Mouse (Mus musculus) forebrain, postnatal 0 days (tissue): ENCODE data around the gene Syt9. TPM values are rescaled to one million over a fixed set of nuclear protein-coding genes. Genes with fewer than 3 reads are reported as not detected.
A peak's percentile ranks its signal among the peaks of the same experiment; 100 is the strongest.

Source experiments
- ATAC-seq: fragments of 200-750 bp; cut with Nextera tagmentation; 2 replicates; pipeline ENCODE4 v1.8.0; 2017; ENCODE audit warnings: mild to moderate bottlenecking, moderate library complexity
- DNase-seq: peaks from one replicate; pipeline ENCODE4 v3.0.0-alpha.2; 2015
- H3K27ac ChIP-seq: fragments of 300-500 bp; sonication (generic); 2 replicates; pipeline ENCODE4 v1.5.1; 2014; ENCODE audit warnings: low read depth, mild to moderate bottlenecking, antibody characterized with exemption, low read length, moderate library complexity, mixed read lengths
- H3K27me3 ChIP-seq: fragments of 300-500 bp; sonication (generic); 2 replicates; pipeline ENCODE4 v1.6.1; 2014; ENCODE audit warnings: mild to moderate bottlenecking, low read length, mixed read lengths; ENCODE audit not compliant: insufficient read depth
- H3K36me3 ChIP-seq: fragments of 300-500 bp; sonication (generic); 2 replicates; pipeline ENCODE4 v1.6.1; 2014; ENCODE audit warnings: mild to moderate bottlenecking, moderate library complexity; ENCODE audit not compliant: insufficient read depth
- H3K4me1 ChIP-seq: fragments of 300-500 bp; sonication (generic); 2 replicates; pipeline ENCODE4 v1.6.1; 2014; ENCODE audit warnings: antibody characterized with exemption; ENCODE audit not compliant: insufficient read depth
- H3K4me2 ChIP-seq: fragments of 300-500 bp; sonication (generic); 2 replicates; pipeline ENCODE4 v1.6.1; 2014; ENCODE audit warnings: low read depth, mild to moderate bottlenecking, moderate library complexity
- H3K4me3 ChIP-seq: fragments of 300-500 bp; sonication (generic); 2 replicates; pipeline ENCODE4 v1.5.1; 2014; ENCODE audit warnings: low read depth, low read length, mixed read lengths
- H3K9ac ChIP-seq: fragments of 300-500 bp; sonication (generic); 2 replicates; pipeline ENCODE4 v1.6.1; 2014; ENCODE audit warnings: mild to moderate bottlenecking
- H3K9me3 ChIP-seq: fragments of 300-500 bp; sonication (generic); 2 replicates; pipeline ENCODE4 v1.6.1; 2016; ENCODE audit warnings: low read length
- CTCF ChIP-seq: sonication (generic); IDR thresholded peaks from 2 replicates; pipeline ENCODE4 v1.5.1; 2016; ENCODE audit warnings: antibody characterized with exemption, control low read depth, low read depth
- WGBS: fragments of 180-500 bp; shearing (Covaris S2); extraction: QIAGEN DNeasy Blood & Tissue Kit; methylation state at CpG from one replicate; pipeline ENCODE4 v1.1.7; 2014; 5-methylcytosine and 5-hydroxymethylcytosine counted together
- polyA plus RNA-seq: library from polyadenylated mRNA; unstranded; fragments of >200 nt; fragmentation: Nextera tagmentation; extraction: Ambion mirVana; gene quantifications from 2 replicates; pipeline ENCODE4 v1.2.1, GENCODE M21; 2015
- total RNA-seq: library from RNA; depleted of rRNA; stranded (reverse); fragments of >200 nt; gene quantifications from 2 replicates; pipeline ENCODE4 v1.2.3, GENCODE M21; 2014

Syt9 gene
- total and polyA plus RNA-seq, 2 experiments from 2014 or later = 13.7 to 23.9 TPM

DNA sequence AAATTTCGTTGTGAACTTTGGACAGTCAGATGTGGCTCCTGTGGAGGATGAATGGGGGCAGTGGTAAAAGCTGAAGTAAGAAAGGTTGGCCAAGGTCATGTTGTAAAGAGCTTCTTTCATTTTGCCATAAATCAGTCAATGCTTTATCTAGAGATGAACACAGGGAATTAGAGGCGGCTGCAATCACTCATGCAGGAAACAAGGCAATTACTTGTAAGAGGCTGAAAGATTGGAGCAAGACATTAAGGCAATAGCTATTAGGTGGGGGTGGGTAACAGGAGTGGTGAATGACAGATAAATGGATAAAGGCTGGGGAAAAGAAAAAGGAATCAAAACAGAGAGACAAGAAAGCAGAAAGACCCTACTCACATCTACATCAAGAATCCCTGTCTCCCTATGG, 193.2 kb downstream of the Syt9 start:
- Histone ChIP-seq H3K4me1 (no peaks in the 10 kb centered on the region), H3K27ac (no peak overlapping the region), H3K4me3 (no peak overlapping the region), H3K4me2 (no peak overlapping the region), H3K27me3 (no peaks in the 10 kb centered on the region), H3K9me3 (no peaks in the 10 kb centered on the region), H3K9ac (no peak overlapping the region), H3K36me3 (no peaks in the 10 kb centered on the region)
- DNase-seq = no peak
- no peak for ATAC-seq
- 31% methylated on average over 2 of the region's 2 CpGs for WGBS
- TF ChIP-seq CTCF = no peak

DNA sequence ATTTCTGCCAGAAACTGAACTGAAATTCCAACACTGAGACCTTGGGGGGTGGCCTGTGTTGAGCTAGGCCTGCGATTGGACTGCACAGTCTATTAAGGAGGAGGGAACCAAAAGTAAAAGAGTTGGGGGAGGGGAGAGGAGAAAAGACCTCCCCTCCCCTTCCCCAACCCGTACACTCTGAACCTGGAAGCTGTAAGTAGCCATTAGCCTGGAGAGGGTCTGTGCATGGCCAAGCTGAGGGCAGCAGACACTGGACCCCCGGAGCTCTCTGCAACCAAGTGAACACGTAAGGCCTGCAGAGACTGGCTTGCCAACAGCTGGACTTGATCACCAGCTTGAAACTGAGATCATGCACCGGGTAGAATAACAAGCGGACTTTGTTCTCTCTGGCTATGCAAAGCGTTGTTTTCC, 196.7 kb downstream of the Syt9 start, which contains the start of gene Olfml1:
Olfml1 (plus strand) TSS at position 186 of the 411 bp plus-strand sequence.
- WGBS = 55% methylated on average over 7 of the region's 7 CpGs
- no peak within 1 kb of the TSS for H3K9ac ChIP-seq
- H3K9me3 ChIP-seq = no peaks in the 10 kb centered on the region
- no peak within 1 kb of the TSS for H3K4me2 ChIP-seq
- ATAC-seq (peak; percentile 61), DNase-seq (peak; percentile 6)
- no peaks in the 10 kb centered on the region for H3K36me3 ChIP-seq
- TF ChIP-seq CTCF = no peak
- H3K27me3 ChIP-seq = no peaks in the 10 kb centered on the region
- no peaks in the 10 kb centered on the region for H3K4me1 ChIP-seq
- H3K27ac ChIP-seq = no peak within 1 kb of the TSS
- no peak within 1 kb of the TSS for H3K4me3 ChIP-seq

DNA sequence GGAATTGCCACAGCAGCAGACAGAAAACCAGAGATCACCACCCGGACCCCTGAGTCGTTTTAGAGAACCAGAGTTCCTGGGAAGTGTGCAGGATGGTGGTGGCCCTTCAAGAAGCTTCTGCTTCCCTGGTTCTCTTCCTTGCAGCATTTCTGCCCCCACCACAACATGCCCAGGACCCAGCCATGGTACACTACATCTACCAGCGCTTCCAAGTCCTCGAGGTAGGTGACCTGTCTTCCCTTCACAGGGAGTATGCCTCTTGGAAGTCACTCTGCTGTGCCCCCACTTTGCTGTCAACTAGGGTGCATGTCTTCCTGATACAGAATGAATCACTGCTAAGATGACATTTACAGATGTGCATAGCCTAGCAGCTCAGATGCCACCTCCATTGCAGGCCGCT, 197.1 kb downstream of the Syt9 start:
- no peak overlapping the region for H3K4me3 ChIP-seq
- TF ChIP-seq CTCF = no peak
- H3K27ac ChIP-seq = no peak overlapping the region
- H3K9me3 ChIP-seq = no peaks in the 10 kb centered on the region
- H3K27me3 ChIP-seq = no peaks in the 10 kb centered on the region
- ATAC-seq (no peak), DNase-seq (no peak)
- H3K36me3 ChIP-seq = no peaks in the 10 kb centered on the region
- H3K4me2 ChIP-seq = no peak overlapping the region
- no peak overlapping the region for H3K9ac ChIP-seq
- no peaks in the 10 kb centered on the region for H3K4me1 ChIP-seq
- WGBS = 78% methylated on average over 5 of the region's 5 CpGs

DNA sequence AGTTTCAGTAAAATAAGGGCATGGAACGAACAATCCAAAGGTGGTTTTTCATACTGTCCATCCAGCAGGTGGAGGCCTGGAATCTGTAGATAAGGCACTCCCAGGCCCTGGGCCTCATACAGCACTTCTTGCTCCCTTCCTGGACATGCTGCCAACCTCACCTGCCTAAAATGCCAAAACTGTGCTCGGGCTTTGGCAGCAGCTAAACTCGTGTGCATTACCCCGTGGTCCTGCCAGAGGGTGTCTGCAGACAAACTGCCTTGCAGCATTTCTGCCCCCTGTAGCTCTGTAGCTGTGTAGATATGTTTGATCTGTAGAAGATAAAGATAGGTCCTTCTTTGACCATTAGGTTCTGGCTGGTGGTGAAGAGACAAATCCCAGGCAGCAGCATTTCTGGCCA, 198.4 kb downstream of the Syt9 start:
- TF ChIP-seq CTCF = no peak
- no peak for DNase-seq
- Histone ChIP-seq H3K36me3 (no peaks in the 10 kb centered on the region), H3K4me1 (no peaks in the 10 kb centered on the region), H3K27ac (no peak overlapping the region), H3K4me3 (no peak overlapping the region), H3K4me2 (no peak overlapping the region), H3K9ac (no peak overlapping the region), H3K9me3 (no peaks in the 10 kb centered on the region), H3K27me3 (no peaks in the 10 kb centered on the region)
- ATAC-seq = no peak
- WGBS = 61% methylated on average over 4 of the region's 4 CpGs

DNA sequence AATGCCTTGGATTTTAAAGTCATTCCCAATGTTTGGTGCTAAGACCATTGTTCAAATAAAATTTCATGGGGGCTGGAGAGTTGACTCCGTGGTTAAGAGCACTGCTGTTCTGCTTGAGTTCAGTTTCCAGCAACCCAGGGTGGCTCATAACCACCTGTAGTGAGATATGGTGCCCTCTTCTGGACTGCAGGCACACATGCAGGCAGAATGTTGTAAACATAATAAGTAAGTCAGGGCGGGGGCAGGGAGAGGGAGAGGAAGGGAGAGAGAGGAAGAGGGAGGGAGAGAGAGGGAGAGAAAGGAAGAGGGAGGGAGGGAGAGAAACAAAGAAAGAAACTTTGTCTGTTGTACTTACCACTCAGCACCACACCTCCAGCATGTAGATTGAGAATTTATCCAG, 203.3 kb downstream of the Syt9 start:
- Histone ChIP-seq H3K4me3 (no peak overlapping the region), H3K27ac (no peak overlapping the region), H3K9ac (no peak overlapping the region), H3K4me1 (no peaks in the 10 kb centered on the region), H3K4me2 (no peak overlapping the region), H3K27me3 (no peaks in the 10 kb centered on the region), H3K36me3 (no peaks in the 10 kb centered on the region), H3K9me3 (no peaks in the 10 kb centered on the region)
- WGBS = 62% methylated on average over 2 of the region's 2 CpGs
- ATAC-seq (no peak), DNase-seq (no peak)
- no peak for TF ChIP-seq CTCF

DNA sequence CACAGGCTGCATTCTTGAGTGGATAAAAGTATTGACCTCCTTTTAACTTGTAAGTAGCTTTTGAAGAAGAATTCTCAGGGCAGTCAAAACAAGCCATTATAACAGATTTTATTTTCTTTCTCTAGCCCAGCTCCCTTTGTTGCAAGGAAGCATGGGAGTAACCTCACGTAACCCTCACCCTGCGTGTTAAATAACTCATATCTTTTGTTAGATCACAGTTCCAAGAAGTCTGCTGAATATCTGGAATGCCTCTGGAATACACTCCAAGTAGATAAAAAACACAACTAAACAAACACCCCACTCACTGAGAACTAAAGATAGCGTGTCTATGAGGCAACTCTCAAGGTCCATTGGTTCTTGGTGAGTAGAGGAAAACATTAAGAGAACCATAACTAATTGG, 203.7 kb downstream of the Syt9 start:
- WGBS = 63% methylated on average over 3 of the region's 3 CpGs
- no peak for TF ChIP-seq CTCF

DNA sequence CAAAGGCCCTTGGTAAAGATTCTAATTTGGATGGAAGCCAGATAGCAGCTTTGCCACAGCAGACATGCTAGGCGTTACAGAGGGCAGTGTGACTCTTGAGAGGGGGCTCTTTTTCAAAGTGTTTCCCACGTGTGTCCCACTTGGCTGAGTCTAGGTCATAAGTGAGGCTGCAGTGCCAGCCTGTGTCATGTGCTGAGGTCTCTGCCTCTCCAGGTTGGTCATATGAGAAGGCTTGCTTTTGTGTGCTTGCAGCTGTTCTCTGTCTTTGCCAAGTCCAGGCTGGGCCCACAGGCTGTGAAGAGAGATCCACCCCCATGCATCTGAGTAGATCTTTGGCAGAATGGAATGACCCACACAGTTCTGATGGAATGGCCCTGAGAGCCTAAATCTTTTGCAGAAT, 222.1 kb downstream of the Syt9 start:
- H3K27me3 ChIP-seq = no peaks in the 10 kb centered on the region; the same call in 1 of the 2 replicates
- no peak for TF ChIP-seq CTCF
- ATAC-seq (peak; percentile 40), DNase-seq (peak; percentile 15)
- H3K4me3 ChIP-seq = no peak overlapping the region
- no peaks in the 10 kb centered on the region for H3K4me1 ChIP-seq
- H3K36me3 ChIP-seq = no peaks in the 10 kb centered on the region
- H3K4me2 ChIP-seq = no peak overlapping the region
- no peak overlapping the region for H3K9ac ChIP-seq
- 9% methylated on average over 2 of the region's 2 CpGs for WGBS
- no peaks in the 10 kb centered on the region for H3K9me3 ChIP-seq
- H3K27ac ChIP-seq = no peak overlapping the region

More for the DNA sequence above, 203.7 kb downstream of the Syt9 start:
- DNase-seq (no peak), ATAC-seq (no peak)
- Histone ChIP-seq H3K36me3 (no peaks in the 10 kb centered on the region), H3K27ac (no peak overlapping the region), H3K9me3 (no peaks in the 10 kb centered on the region), H3K27me3 (no peaks in the 10 kb centered on the region), H3K4me3 (no peak overlapping the region), H3K4me2 (no peak overlapping the region), H3K4me1 (no peaks in the 10 kb centered on the region), H3K9ac (no peak overlapping the region)

DNA sequence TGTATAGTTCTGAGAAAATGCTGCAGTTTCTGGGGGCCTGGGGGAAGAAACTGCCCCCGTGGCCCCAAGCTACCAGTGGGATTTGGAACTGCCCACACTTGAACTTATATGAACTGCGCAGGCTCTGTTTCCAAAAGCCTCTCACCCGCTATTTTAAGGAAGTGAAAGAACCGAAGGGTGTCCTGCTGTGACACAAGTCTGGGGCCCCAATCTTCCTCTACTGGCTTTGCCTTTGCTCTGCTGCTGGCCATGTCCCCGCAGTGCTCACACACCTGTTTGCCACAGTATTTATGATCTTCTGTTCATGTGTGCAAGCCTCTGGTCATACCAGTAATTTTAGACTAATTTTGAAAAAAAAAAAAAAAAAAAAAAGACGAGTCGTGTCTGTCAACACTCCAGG, 223.4 kb downstream of the Syt9 start:
- ATAC-seq (no peak), DNase-seq (no peak)
- no peak overlapping the region for H3K4me3 ChIP-seq
- no peak overlapping the region for H3K27ac ChIP-seq
- H3K27me3 ChIP-seq = no peaks in the 10 kb centered on the region; the same call in 1 of the 2 replicates
- TF ChIP-seq CTCF = no peak
- no peaks in the 10 kb centered on the region for H3K36me3 ChIP-seq
- 36% methylated on average over 7 of the region's 7 CpGs for whole genome bisulfite sequencing
- H3K9me3 ChIP-seq = no peaks in the 10 kb centered on the region
- H3K4me2 ChIP-seq = peak overlapping the region; percentile 93
- H3K4me1 ChIP-seq = no peaks in the 10 kb centered on the region
- no peak overlapping the region for H3K9ac ChIP-seq
